9 mouse cellular contexts compared by ENCODE assay signal in the genomic region with DNA sequence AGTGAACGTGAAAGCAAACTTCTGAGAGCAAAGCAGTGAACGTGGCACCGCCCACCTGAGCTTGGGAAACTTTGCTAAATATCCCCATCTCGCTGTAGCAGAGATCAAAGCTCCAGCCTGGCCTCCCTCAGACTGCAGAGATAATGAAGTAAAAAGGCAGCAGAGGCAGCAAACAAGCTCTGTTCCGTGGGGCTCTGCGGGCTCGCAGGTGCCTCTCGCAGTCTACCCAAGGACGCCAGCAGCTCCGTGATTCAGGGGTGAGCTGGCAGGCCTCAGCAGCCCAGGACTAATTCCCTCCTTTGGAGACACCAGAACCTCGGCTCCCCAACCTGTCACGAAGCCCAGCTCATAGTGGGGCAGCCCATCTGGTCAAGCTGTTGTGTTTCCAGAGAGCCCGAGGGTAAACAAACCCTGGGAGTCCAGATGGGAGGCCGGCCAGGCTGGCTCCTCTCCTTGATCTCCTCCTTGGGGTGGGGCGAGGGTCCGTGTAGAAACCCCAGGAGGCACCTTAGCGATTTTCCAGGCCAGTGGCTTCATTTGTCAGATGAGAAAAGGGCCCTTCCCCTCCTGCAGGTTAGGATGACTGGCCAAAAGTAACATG.
A peak's percentile ranks its signal among the peaks of the same experiment; 100 is the strongest.
DNase-seq lines count a peak whose midpoint lies in the region; ATAC-seq and TF ChIP-seq lines count a peak whose summit lies in the region.
"Had no signal": no experiment of that assay in that cellular context is flagged by ENCODE, and none has a peak within 500 bp of the region (broad histone marks: within the 10 kb centered on the region; RNA-seq: fewer than 3 reads in every experiment).

No protein-coding gene starts in this region.

- no peak for DNase-seq in heart, adult 9 months (ENCODE audit: low spot score in 2 of 2)
- DNase-seq in adrenal gland, postnatal 14 days = peak; percentile 61
- DNase-seq in liver, embryonic 14.5 days (ENCODE audit: low read depth in 3 of 3, low spot score in 3 of 3) = no peak
- peak; percentile 81 for DNase-seq in thymus, postnatal 0 days (ENCODE audit: low spot score)
- DNase-seq in left cerebral cortex, adult 2 months (ENCODE audit: extremely low spot score in 1 of 2, low spot score in 2 of 2) = no peak
- DNase-seq in spleen, postnatal 14 days (ENCODE audit: low spot score in 2 of 2) = no peak

- no peaks in the 10 kb centered on the region for H3K36me3 ChIP-seq in heart, embryonic 11.5 days (ENCODE audit: control insufficient read depth, insufficient read depth, low read length)
- H3K36me3 ChIP-seq in forebrain, embryonic 12.5 days (replicated peaks) = no peaks in the 10 kb centered on the region
- no peaks in the 10 kb centered on the region for H3K36me3 ChIP-seq in liver, embryonic 14.5 days (replicated peaks; ENCODE audit: control insufficient read depth, insufficient read depth, low read depth)

- ATAC-seq in heart, embryonic 11.5 days (replicated peaks; ENCODE audit: insufficient number of reproducible peaks, low FRiP score, low TSS enrichment) = no peak
- peak; percentile 30; the same call in 1 of the 2 replicates for ATAC-seq in forebrain, embryonic 12.5 days (ENCODE audit: low FRiP score)
- no peak for ATAC-seq in liver, embryonic 14.5 days (ENCODE audit: insufficient read depth)

- peak overlapping the region; percentile 57 for H3K4me2 ChIP-seq in heart, embryonic 11.5 days
- H3K4me2 ChIP-seq in forebrain, embryonic 12.5 days = peak overlapping the region; percentile 36
- H3K4me2 ChIP-seq in liver, embryonic 14.5 days (ENCODE audit: low read depth) = peak overlapping the region; percentile 18; the same call in 1 of the 2 replicates

- H3K27me3 ChIP-seq in heart, embryonic 11.5 days (ENCODE audit: control insufficient read depth, insufficient read depth, low read length) = no peaks in the 10 kb centered on the region
- peaks cover 39% of the 10 kb centered on the region for H3K27me3 ChIP-seq in forebrain, embryonic 12.5 days
- no peaks in the 10 kb centered on the region for H3K27me3 ChIP-seq in liver, embryonic 14.5 days (ENCODE audit: control insufficient read depth, insufficient read depth, low read length)

- peak overlapping the region; percentile 27 for H3K4me3 ChIP-seq in heart, embryonic 11.5 days (ENCODE audit: low read depth, low read length)
- 0 out of 2 replicates have a peak overlapping the region, but pooled peaks have one; percentile 5 for H3K4me3 ChIP-seq in forebrain, embryonic 12.5 days (replicated peaks)
- no peak overlapping the region for H3K4me3 ChIP-seq in liver, embryonic 14.5 days (ENCODE audit: insufficient read depth in 1 of 2, low read depth in 2 of 2, low read length in 2 of 2)
- no peak overlapping the region for H3K4me3 ChIP-seq in left cerebral cortex, adult 2 months
- H3K4me3 ChIP-seq: erythroblast, embryonic 14.5 days had no signal

- H3K27ac ChIP-seq in heart, embryonic 11.5 days (ENCODE audit: low read depth, low read length) = no peak overlapping the region
- H3K27ac ChIP-seq in forebrain, embryonic 12.5 days = peak overlapping the region; percentile 53; the same call in 1 of the 2 replicates
- no peak overlapping the region for H3K27ac ChIP-seq in liver, embryonic 14.5 days
- no peak overlapping the region for H3K27ac ChIP-seq in left cerebral cortex, adult 2 months

- 6% methylated on average over 17 of the region's 17 CpGs for WGBS in heart, embryonic 11.5 days (ENCODE audit: insufficient replicate concordance)
- 4% methylated on average over 17 of the region's 17 CpGs for WGBS in forebrain, embryonic 12.5 days
- 14% methylated on average over 17 of the region's 17 CpGs for WGBS in liver, embryonic 14.5 days (ENCODE audit: insufficient replicate concordance)

- peak overlapping the region; percentile 58 for H3K9ac ChIP-seq in heart, embryonic 11.5 days (ENCODE audit: low read depth, low read length)
- no peak overlapping the region for H3K9ac ChIP-seq in forebrain, embryonic 12.5 days
- H3K9ac ChIP-seq in liver, embryonic 14.5 days (replicated peaks) = no peak overlapping the region

- intact Hi-C loops in left cerebral cortex, adult 2 months (cut with DNase I) = no loop called here

- peaks cover 6% of the 10 kb centered on the region for H3K4me1 ChIP-seq in heart, embryonic 11.5 days (ENCODE audit: control insufficient read depth, insufficient read depth, low read length)
- peaks cover 30% of the 10 kb centered on the region for H3K4me1 ChIP-seq in forebrain, embryonic 12.5 days
- H3K4me1 ChIP-seq in liver, embryonic 14.5 days (replicated peaks; ENCODE audit: control insufficient read depth in 2 of 2, insufficient read depth in 2 of 2, low read length in 1 of 2) = no peaks in the 10 kb centered on the region

- H3K9me3 ChIP-seq in heart, embryonic 11.5 days (replicated peaks; ENCODE audit: control insufficient read depth, low read length) = no peaks in the 10 kb centered on the region
- no peaks in the 10 kb centered on the region for H3K9me3 ChIP-seq in forebrain, embryonic 12.5 days
- no peaks in the 10 kb centered on the region for H3K9me3 ChIP-seq in liver, embryonic 14.5 days (ENCODE audit: control insufficient read depth, low read length)

- TF ChIP-seq EP300 in liver, embryonic 14.5 days (IDR thresholded peaks at IDR 0.05; ENCODE audit: low read depth) = no peak

- no peak for TF ChIP-seq CTCF in liver, embryonic 14.5 days (IDR thresholded peaks at IDR 0.05; ENCODE audit: low read depth)
- no peak for TF ChIP-seq CTCF in left cerebral cortex, adult 2 months (IDR thresholded peaks at IDR 0.05)

Comparison
In these comparisons a context has a peak if more than half of its experiments do, and no peak if none do; other contexts are left out.
1. H3K4me3 ChIP-seq: peak in heart, embryonic 11.5 days (single experiment) and forebrain, embryonic 12.5 days (single experiment); none in liver, embryonic 14.5 days (0 of 2) and left cerebral cortex, adult 2 months (single experiment).
2. DNase-seq: peak in adrenal gland, postnatal 14 days (single experiment) and thymus, postnatal 0 days (single experiment); none in heart, adult 9 months (0 of 2), liver, embryonic 14.5 days (0 of 3), left cerebral cortex, adult 2 months (0 of 2) and spleen, postnatal 14 days (0 of 2).
3. Peak in every context shown above with its lines, with median percentiles within 50 percentile points of each other: H3K4me2 ChIP-seq.